Mouse (Mus musculus) heart, adult 8-10 months (tissue): ENCODE data around the gene Taar7a. TPM values are rescaled to one million over a fixed set of nuclear protein-coding genes. Genes with fewer than 3 reads are reported as not detected.

Experiments used
- DNase-seq: peaks from one replicate; pipeline ENCODE4 v3.0.0; 2022; ENCODE audit warnings: low spot score
- total RNA-seq, 4 experiments: library from RNA; stranded (reverse); gene quantifications; 2 replicates each; pipeline ENCODE4 v1.2.4; 2022

Gene Taar7a
- total RNA-seq, result not detected

GRCm38 (mm10) chr10:23993381-23993780, at the start of gene Taar7a:
Gene Taar7a (minus strand): TSS chr10:23993481.
- no peak for DNase-seq

- DNase-seq, result no peak
Measured at GRCm38 (mm10) chr10:24040120-24040869, 47.0 kb upstream of the Taar7a start.

GRCm38 (mm10) chr10:24037314-24037713, 44.0 kb upstream of the Taar7a start, which contains the start of gene Taar7e:
Gene Taar7e (plus strand): TSS chr10:24037614.
- DNase-seq, result no peak

GRCm38 (mm10) chr10:24031347-24031746, 38.1 kb upstream of the Taar7a start:
- no peak for DNase-seq

- DNase-seq, result no peak
Measured at GRCm38 (mm10) chr10:24026922-24027321, 33.6 kb upstream of the Taar7a start, which contains the start of gene Taar7d. Gene Taar7d (plus strand): TSS chr10:24027222.

GRCm38 (mm10) chr10:24008143-24008542, 14.9 kb upstream of the Taar7a start:
- no peak for DNase-seq

GRCm38 (mm10) chr10:24007034-24007433, 13.8 kb upstream of the Taar7a start:
- DNase-seq, result no peak

- no peak for DNase-seq
Measured at GRCm38 (mm10) chr10:24006442-24006841, 13.2 kb upstream of the Taar7a start.

- no peak for DNase-seq
Measured at GRCm38 (mm10) chr10:23999639-24000038, 6.4 kb upstream of the Taar7a start, which contains the start of gene Taar7b. Gene Taar7b (plus strand): TSS chr10:23999939.

GRCm38 (mm10) chr10:23986419-23986818, 6.9 kb downstream of the Taar7a start:
- no peak for DNase-seq

GRCm38 (mm10) chr10:23985546-23985945, 7.7 kb downstream of the Taar7a start, which contains the start of gene Taar6:
Gene Taar6 (minus strand): TSS chr10:23985646.
- no peak for DNase-seq

GRCm38 (mm10) chr10:23978901-23979705, 14.2 kb downstream of the Taar7a start:
- DNase-seq, result peak; percentile 57

- no peak for DNase-seq
Measured at GRCm38 (mm10) chr10:23977958-23978357, 15.3 kb downstream of the Taar7a start.

- no peak for DNase-seq
Measured at GRCm38 (mm10) chr10:23971256-23971655, 22.0 kb downstream of the Taar7a start.

- no peak for DNase-seq
Measured at GRCm38 (mm10) chr10:23970656-23971165, 22.6 kb downstream of the Taar7a start, which contains the start of gene Taar5. Gene Taar5 (plus strand): TSS chr10:23970706.

GRCm38 (mm10) chr10:23964921-23965610, 28.2 kb downstream of the Taar7a start:
- DNase-seq, result no peak

GRCm38 (mm10) chr10:23963444-23963843, 29.8 kb downstream of the Taar7a start:
- no peak for DNase-seq

- DNase-seq, result no peak
Measured at GRCm38 (mm10) chr10:23960444-23960915, 32.8 kb downstream of the Taar7a start, which contains the start of gene Taar4. Gene Taar4 (plus strand): TSS chr10:23960494.

GRCm38 (mm10) chr10:23959071-23959470, 34.2 kb downstream of the Taar7a start:
- no peak for DNase-seq

- no peak for DNase-seq
Measured at GRCm38 (mm10) chr10:23951714-23952113, 41.6 kb downstream of the Taar7a start.

GRCm38 (mm10) chr10:23949508-23950005, 43.7 kb downstream of the Taar7a start, which contains the start of gene Taar3:
Gene Taar3 (plus strand): TSS chr10:23949558.
- DNase-seq, result no peak
